Mouse (Mus musculus) brain, embryonic 14.5 days (tissue): ENCODE results near the gene Il5ra.

Experiments
- CTCF ChIP-seq: fragments of 200-500 bp; IDR thresholded peaks from 2 replicates; pipeline ENCODE4 v1.5.1; 2012; ENCODE audit warnings: inconsistent platforms, mild to moderate bottlenecking, moderate library complexity, borderline replicate concordance; ENCODE audit not compliant: insufficient read depth, insufficient read length; ENCODE audit errors: extremely low read depth
- POLR2A ChIP-seq: fragments of 200-500 bp; IDR thresholded peaks from 2 replicates; pipeline ENCODE4 v1.6.1; 2012; ENCODE audit warnings: mild to moderate bottlenecking, inconsistent platforms, borderline replicate concordance; ENCODE audit not compliant: poor library complexity, insufficient read depth, insufficient read length, severe bottlenecking; ENCODE audit errors: extremely low read depth

DNA sequence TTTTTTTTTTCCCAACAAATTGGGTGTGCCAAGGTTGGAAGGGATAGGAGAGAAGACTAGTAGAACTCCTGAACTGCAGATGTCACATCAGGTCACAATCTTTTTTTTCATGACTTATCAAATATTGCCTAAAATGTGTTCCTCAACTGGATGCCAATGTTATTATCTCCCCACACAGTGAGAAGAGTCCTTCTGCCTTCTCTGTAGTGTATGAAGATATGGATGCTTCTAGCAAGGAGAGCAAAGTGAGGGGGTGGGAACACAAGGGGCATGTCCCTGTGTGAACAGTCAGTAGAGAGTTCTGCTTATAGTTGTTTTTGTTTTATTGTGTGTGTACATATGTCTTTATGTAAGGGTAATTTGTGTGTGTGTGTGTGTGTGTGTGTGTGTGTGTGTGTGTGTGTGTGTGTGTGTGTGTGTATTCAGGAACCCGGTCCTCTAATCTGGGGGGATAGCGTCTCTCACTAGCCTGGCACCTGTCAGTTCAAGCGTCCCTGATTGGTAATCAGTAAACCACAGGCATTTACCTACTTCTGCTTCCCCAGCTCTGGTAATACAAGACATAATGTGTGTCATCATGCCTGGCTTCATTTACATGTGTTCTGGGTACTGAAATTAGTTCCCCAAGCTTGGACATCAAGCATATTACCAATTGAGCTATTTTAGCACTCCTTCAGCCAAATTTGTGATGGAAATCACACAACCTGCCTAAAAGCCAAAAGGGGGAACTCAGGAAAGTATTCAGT is 11.8 kb upstream of the Il5ra start:
- TF ChIP-seq CTCF (no peak), POLR2A (no peak)
